Mouse (Mus musculus) G1E (cell line): ENCODE measurements around the gene Astn2.

Experiments used
- CTCF ChIP-seq: IDR thresholded peaks from 2 replicates; pipeline ENCODE4 v1.5.1; 2012; ENCODE audit warnings: low read depth, low read length, inconsistent platforms, mixed read lengths
- GATA1 ChIP-seq: IDR thresholded peaks from 2 replicates; pipeline ENCODE4 v1.6.1; 2012; ENCODE audit warnings: borderline replicate concordance, low read length, inconsistent platforms, mixed read lengths
- GATA2 ChIP-seq: IDR thresholded peaks from 2 replicates; pipeline ENCODE4 v1.6.1; 2012; ENCODE audit warnings: low read depth, low read length, inconsistent platforms, borderline replicate concordance
- POLR2AphosphoS5 ChIP-seq: IDR thresholded peaks from 2 replicates; pipeline ENCODE4 v1.6.1; 2012; ENCODE audit warnings: low read depth, low read length, inconsistent platforms; ENCODE audit not compliant: insufficient replicate concordance
- TAL1 ChIP-seq: conservative IDR thresholded peaks from 2 replicates; pipeline ENCODE4 v1.6.1; 2012; ENCODE audit warnings: low read depth, low read length, inconsistent platforms, mixed read lengths

GRCm38 (mm10) chr4:65423068-65423625 lies 981.3 kb downstream of the Astn2 start:
- TF ChIP-seq CTCF (no peak), TAL1 (no peak), GATA2 (no peak), GATA1 (no peak), POLR2AphosphoS5 (no peak)
